Mouse (Mus musculus) myocyte (in vitro differentiated cells): ENCODE data around the gene Fkbpl. TPM values are rescaled to one million over a fixed set of nuclear protein-coding genes. Genes with fewer than 3 reads are reported as not detected.

Source experiments
- H3K27me3 ChIP-seq: one replicate; pipeline ENCODE4 v1.6.1; 2011; ENCODE audit not compliant: control insufficient read depth, insufficient read depth, insufficient read length
- H3K36me3 ChIP-seq: one replicate; pipeline ENCODE4 v1.6.1; 2011; ENCODE audit not compliant: control insufficient read depth, insufficient read depth
- H3K4me2 ChIP-seq: one replicate; pipeline ENCODE4 v1.6.1; 2011; ENCODE audit warnings: low read depth, control low read depth
- H3K4me3 ChIP-seq: one replicate; pipeline ENCODE4 v1.5.1; 2011; ENCODE audit warnings: mild to moderate bottlenecking, control low read depth, moderate library complexity
- H3K79me2 ChIP-seq: one replicate; pipeline ENCODE4 v1.6.1; 2011; ENCODE audit not compliant: control insufficient read depth, insufficient read depth
- H3ac ChIP-seq: one replicate; pipeline ENCODE4 v1.6.1; 2011; ENCODE audit not compliant: control insufficient read depth, insufficient read length
- CEBPB ChIP-seq: IDR thresholded peaks from 2 replicates; pipeline ENCODE4 v1.6.1; 2011; ENCODE audit warnings: mild to moderate bottlenecking, moderate library complexity; ENCODE audit not compliant: poor library complexity, insufficient read depth, severe bottlenecking
- E2F4 ChIP-seq: IDR thresholded peaks from one replicate; pipeline ENCODE4 v1.6.1; 2011; ENCODE audit warnings: mild to moderate bottlenecking, control low read depth, moderate library complexity; ENCODE audit not compliant: insufficient read depth
- MAX ChIP-seq: IDR thresholded peaks from one replicate; pipeline ENCODE4 v1.6.1; 2011; ENCODE audit warnings: low read depth, mild to moderate bottlenecking, control low read depth
- MYOD1 ChIP-seq, 3 experiments: IDR thresholded peaks; one replicate each; pipeline ENCODE4 v1.6.1; 2011; ENCODE audit warnings: control low read depth in 2 of 3, low read depth in 2 of 3, mild to moderate bottlenecking in 2 of 3, moderate library complexity in 1 of 3; ENCODE audit not compliant: insufficient read length in 2 of 3, control insufficient read depth in 1 of 3
- MYOG ChIP-seq, 3 experiments: IDR thresholded peaks; one replicate each; pipeline ENCODE4 v1.6.1; 2011; ENCODE audit warnings: control low read depth in 2 of 3, low read depth in 2 of 3, mild to moderate bottlenecking in 2 of 3; ENCODE audit not compliant: insufficient read length in 2 of 3, control insufficient read depth in 1 of 3, insufficient read depth in 1 of 3
- POLR2A ChIP-seq: IDR thresholded peaks from one replicate; pipeline ENCODE4 v1.6.1; 2011; ENCODE audit warnings: low read depth, mild to moderate bottlenecking, control low read depth, moderate library complexity; ENCODE audit not compliant: insufficient read length
- POLR2AphosphoS2 ChIP-seq: IDR thresholded peaks from one replicate; pipeline ENCODE4 v1.6.1; 2011; ENCODE audit warnings: low read depth, control low read depth; ENCODE audit not compliant: insufficient read length
- REST ChIP-seq: IDR thresholded peaks from one replicate; pipeline ENCODE4 v1.6.1; 2011; ENCODE audit warnings: mild to moderate bottlenecking, control low read depth, moderate library complexity; ENCODE audit not compliant: insufficient read depth, insufficient read length
- SRF ChIP-seq: IDR thresholded peaks from one replicate; pipeline ENCODE4 v1.6.1; 2011; ENCODE audit warnings: low read depth; ENCODE audit not compliant: control insufficient read depth, insufficient read length
- TCF12 ChIP-seq: IDR thresholded peaks from one replicate; pipeline ENCODE4 v1.6.1; 2011; ENCODE audit warnings: mild to moderate bottlenecking, control low read depth; ENCODE audit not compliant: poor library complexity, insufficient read depth, severe bottlenecking
- TCF3 ChIP-seq: IDR thresholded peaks from one replicate; pipeline ENCODE4 v1.6.1; 2011; ENCODE audit warnings: low read depth, control low read depth; ENCODE audit not compliant: insufficient read length
- USF1 ChIP-seq: IDR thresholded peaks from one replicate; pipeline ENCODE4 v1.6.1; 2011; ENCODE audit warnings: low read depth, mild to moderate bottlenecking, control low read depth, moderate library complexity
- polyA plus RNA-seq: library from polyadenylated mRNA; unstranded; fragments of >200 nt; fragmentation: generic; extraction: Trizol; gene quantifications from one replicate; pipeline ENCODE4 v1.2.1, GENCODE M21; 2012; ENCODE audit warnings: missing spikeins

Gene Fkbpl
- polyA plus RNA-seq, 1 experiment = 13.5 TPM

DNA sequence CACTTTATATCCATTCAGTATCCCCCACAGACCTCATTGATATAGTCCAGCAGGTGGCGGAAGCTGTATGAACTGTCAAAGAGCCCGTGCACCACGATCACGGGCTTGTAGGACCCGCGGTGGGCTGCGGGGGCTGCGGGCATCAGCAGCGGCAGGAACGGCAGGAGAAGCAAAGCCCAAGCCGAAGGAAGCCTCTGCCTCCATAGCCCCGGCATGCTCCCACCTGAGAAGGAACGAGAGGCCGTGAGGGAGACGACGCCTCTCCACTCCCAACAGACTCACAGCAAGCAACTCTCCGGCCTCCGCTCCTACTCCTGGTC is 17.8 kb upstream of the Fkbpl start:
- Histone ChIP-seq H3K4me3 (peak overlapping the region; percentile 42), H3ac (peak overlapping the region; percentile 8)
- TF ChIP-seq CEBPB (no peak), USF1 (no peak), SRF (no peak), MYOG (IDR thresholded peaks at IDR 0.05; ENCODE audit: control insufficient read depth in 1 of 3, insufficient read depth in 1 of 3, insufficient read length in 2 of 3, low read depth in 2 of 3) (no peak), TCF3 (no peak), POLR2A (no peak), E2F4 (no peak), POLR2AphosphoS2 (no peak), REST (no peak), TCF12 (no peak)

DNA sequence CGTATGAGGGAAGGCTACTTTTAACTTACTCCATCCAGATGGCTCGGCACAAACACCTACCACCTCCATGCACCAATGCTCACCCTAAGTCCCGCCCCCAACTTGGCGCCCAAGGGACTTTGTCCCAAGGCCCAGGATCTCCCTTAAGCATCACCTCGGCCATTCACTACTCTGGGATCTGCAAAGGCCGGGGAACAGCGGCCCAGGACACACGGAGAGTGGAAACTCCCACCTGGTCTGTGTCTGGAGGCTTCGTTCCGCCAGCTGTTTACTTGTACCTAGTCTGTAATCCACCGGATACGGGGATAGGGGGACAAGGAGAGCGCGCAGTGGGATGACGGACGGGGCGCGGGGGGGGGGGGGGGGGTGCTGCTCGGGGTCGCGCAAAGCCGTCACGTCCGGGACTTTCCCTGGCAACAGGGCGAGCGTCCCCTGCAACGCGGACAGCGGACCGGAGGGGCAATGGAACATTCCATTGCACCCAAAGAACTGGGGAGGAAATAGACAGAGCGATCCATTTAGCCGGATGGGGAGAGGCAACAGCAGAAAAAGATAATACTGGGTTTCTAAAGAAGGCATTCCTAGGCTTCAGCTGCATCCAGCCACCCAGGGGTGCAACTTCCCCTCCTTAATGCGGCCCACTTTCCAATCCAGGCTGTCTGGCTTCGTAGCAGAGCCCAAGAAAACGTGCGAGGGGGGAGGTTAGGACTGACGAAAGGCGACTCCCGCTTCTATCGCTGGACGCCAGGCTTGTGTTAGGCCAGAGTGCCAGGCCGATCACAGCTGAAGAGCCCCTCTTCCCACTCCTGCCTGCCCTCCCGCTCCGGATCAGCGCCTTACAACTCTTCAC is 17.2 kb upstream of the Fkbpl start:
- Histone ChIP-seq H3ac (peak overlapping the region; percentile 8), H3K4me2 (peak overlapping the region; percentile 73), H3K27me3 (peaks cover 25% of the 10 kb centered on the region), H3K79me2 (no peaks in the 10 kb centered on the region), H3K4me3 (peak overlapping the region; percentile 42), H3K36me3 (no peaks in the 10 kb centered on the region)
- no peak for TF ChIP-seq POLR2AphosphoS2
- TF ChIP-seq POLR2A = peak; percentile 56

More for the DNA sequence above, 17.8 kb upstream of the Fkbpl start:
- H3K36me3 ChIP-seq = no peaks in the 10 kb centered on the region
- H3K79me2 ChIP-seq = no peaks in the 10 kb centered on the region
- peaks cover 19% of the 10 kb centered on the region for H3K27me3 ChIP-seq
- peak overlapping the region; percentile 73 for H3K4me2 ChIP-seq

DNA sequence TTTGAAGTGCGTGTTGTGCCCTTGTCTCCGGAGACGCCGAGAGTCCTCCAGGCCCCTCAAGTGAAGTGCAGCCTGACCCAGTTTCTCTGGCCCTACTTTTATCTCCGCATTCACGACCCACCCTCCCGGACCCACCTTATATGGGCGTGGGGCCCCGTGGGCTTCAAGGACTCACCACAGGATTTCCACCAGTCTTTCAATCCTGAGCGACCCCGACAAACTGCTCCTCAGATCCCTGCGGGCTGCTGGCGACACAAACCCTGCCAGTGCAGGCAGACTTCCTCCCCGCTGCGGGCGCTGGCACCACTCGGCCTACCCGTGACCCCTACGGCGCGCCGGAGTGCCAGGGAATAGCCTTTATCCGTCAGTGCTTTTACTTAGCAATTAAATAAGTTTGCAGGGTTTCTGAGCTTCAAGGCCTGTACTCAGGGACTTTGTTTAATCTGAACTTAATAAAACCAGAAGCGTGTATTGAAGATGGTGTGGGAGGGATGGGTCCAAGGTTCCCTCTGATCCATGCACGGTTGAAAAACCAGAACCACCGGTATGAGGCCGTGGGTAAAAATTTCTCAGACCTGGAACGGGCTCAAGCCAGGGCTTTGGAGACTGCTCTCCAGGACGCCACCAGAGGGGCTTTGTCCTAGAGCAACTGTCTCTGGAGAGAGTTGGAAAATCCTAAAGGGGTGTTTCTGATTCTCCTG is 16.5 kb upstream of the Fkbpl start, which contains the start of gene Ppt2:
Ppt2 (minus strand) TSS at position 568 of the 701 bp plus-strand sequence.
- no peaks in the 10 kb centered on the region for H3K36me3 ChIP-seq
- TF ChIP-seq CEBPB (no peak), MYOG (IDR thresholded peaks at IDR 0.05; ENCODE audit: control insufficient read depth in 1 of 3, insufficient read depth in 1 of 3, insufficient read length in 2 of 3, low read depth in 2 of 3) (no peak), TCF12 (no peak), SRF (no peak), REST (no peak), E2F4 (no peak), POLR2AphosphoS2 (no peak), MAX (no peak), TCF3 (no peak), POLR2A (no peak), USF1 (no peak), MYOD1 (IDR thresholded peaks at IDR 0.05; ENCODE audit: control insufficient read depth in 1 of 3, insufficient read length in 2 of 3, low read depth in 2 of 3) (no peak)
- peaks cover 32% of the 10 kb centered on the region for H3K27me3 ChIP-seq
- peak within 1 kb of the TSS; percentile 70 for H3K4me2 ChIP-seq
- H3K79me2 ChIP-seq = no peaks in the 10 kb centered on the region
- H3ac ChIP-seq = peak within 1 kb of the TSS; percentile 8
- peak within 1 kb of the TSS; percentile 42 for H3K4me3 ChIP-seq

DNA sequence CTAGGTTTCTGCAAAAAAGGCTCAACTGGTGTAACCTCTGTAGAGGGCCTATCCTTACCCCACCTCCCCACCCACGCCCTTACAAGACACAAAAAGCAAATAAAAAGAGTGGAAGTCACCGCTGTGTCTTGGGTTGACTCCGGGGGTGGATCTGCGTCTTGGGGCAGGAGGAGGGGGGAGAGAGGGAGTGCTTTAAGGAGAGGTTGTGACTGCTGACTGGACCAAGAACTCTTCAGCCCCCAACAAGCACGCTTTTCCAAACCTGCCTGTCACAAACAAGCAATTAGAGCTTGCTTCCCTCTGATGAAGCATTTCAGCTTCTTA is 16.0 kb upstream of the Fkbpl start:
- H3K4me3 ChIP-seq = peak overlapping the region; percentile 42

More for the DNA sequence above, 16.0 kb upstream of the Fkbpl start:
- Histone ChIP-seq H3K36me3 (no peaks in the 10 kb centered on the region), H3ac (no peak overlapping the region), H3K27me3 (peaks cover 37% of the 10 kb centered on the region), H3K79me2 (no peaks in the 10 kb centered on the region), H3K4me2 (peak overlapping the region; percentile 70)
- TF ChIP-seq MAX (no peak), E2F4 (no peak), POLR2AphosphoS2 (no peak), POLR2A (no peak), CEBPB (no peak), TCF12 (no peak), REST (no peak), MYOD1 (IDR thresholded peaks at IDR 0.05; ENCODE audit: control insufficient read depth in 1 of 3, insufficient read length in 2 of 3, low read depth in 2 of 3) (no peak), MYOG (IDR thresholded peaks at IDR 0.05; ENCODE audit: control insufficient read depth in 1 of 3, insufficient read depth in 1 of 3, insufficient read length in 2 of 3, low read depth in 2 of 3) (no peak), USF1 (no peak), TCF3 (no peak), SRF (no peak)
